Mouse (Mus musculus): ENCODE data around the gene Serpinh1.

The Serpinh1 gene

GRCm38 (mm10) chr7:99352526-99353400, at the start of gene Serpinh1:
Serpinh1 (minus strand) TSS chr7:99353239.
- DNase-seq (ENCODE audit: low spot score in 2 of 2), result peak in 1 of 2 experiments; percentile 38

- no peak for DNase-seq (ENCODE audit: low spot score in 2 of 2)
Observed at GRCm38 (mm10) chr7:99402477-99402876, 49.4 kb upstream of the Serpinh1 start.

GRCm38 (mm10) chr7:99401373-99401772, 48.3 kb upstream of the Serpinh1 start:
- DNase-seq (ENCODE audit: low spot score in 2 of 2), result no peak

DNA sequence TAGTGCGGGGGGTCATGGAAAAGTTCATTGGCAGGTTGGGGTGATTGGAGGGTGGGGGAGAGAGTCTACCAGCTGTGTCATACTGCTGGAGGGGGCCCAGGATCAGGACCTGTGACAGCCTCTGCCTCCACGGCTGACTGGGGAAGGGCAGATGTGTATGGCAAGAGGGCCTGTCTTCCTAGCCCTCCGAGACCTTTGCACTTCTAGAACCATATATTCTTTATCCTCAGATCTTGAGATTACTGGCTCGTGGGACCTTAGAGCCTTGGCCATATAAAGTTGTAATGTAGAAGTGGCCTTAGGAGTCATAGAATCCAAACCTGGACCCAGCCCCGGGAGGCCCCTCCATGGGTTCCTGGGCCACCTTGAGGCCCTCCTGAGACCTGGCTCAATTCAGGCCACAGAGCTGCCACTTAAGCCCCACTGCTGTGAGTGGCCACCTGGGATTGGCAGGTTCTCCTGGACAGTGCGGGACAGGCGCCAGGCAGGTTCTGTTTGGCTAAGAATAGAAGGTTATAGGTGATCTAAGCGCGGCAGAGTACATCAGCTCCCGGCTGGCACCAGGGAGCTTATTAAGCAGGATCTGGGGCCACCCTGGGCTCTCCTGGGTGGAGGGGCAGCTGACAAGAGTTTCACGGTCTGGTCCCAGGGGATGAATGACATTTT, 44.1 kb upstream of the Serpinh1 start:
- DNase-seq (ENCODE audit: low spot score in 2 of 2), result no peak

DNA sequence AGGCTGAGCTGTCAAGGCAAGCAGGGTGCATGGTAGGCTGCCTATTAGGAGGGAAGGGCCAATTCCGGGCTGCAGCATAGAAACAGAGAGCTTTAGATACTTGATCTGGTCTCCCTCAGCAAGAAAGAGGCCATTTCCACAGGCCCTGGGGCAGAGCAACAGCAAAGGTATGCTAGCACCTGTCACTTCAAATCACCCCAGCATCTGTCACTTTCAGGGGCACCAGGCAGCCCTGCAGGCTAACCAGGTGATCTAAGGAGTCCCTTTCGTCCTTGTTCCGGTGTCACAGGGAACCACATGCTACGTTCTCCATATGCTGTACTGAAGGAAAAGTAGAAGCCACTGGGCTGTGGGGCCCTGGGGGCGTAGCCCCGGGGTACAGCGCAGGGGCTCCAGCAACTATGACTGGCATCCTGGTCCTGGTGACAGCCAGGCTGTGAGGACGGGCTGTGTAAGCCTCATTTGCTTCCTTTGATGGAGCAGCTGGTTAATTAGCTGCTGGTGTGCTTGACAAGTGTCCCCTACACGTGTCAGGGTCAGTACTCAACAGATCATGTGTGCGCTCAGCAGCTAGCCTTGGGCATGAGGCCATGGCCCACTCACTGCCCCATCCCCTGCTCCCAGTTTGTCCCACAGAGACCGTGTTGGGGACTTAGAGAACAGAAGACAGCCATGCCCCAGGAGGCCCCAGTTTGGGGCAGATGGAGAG, 43.0 kb upstream of the Serpinh1 start:
- no peak for DNase-seq (ENCODE audit: low spot score in 2 of 2)

DNA sequence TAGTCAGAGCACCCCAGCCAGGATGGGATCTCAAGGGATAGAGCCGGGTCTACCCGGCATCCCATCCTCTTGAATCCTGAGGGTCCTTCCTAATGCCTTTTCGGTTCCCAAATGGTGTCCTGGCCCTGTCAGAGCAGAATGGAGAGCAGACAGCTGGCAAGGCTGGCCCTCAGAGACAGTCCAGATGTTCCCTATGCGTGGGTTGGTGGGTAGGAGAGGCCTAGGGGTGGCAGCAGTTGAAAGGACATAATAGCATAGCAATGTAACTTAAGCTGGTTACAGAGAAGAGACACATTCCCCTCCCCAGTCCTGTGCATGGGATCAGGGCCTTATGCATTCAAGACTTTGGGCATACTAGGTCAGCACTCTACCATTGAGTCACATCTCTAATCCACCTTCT, 42.3 kb upstream of the Serpinh1 start:
- no peak for DNase-seq (ENCODE audit: low spot score in 2 of 2)

- DNase-seq (ENCODE audit: low spot score in 2 of 2), result no peak
Observed at GRCm38 (mm10) chr7:99393711-99394325, 40.8 kb upstream of the Serpinh1 start.

GRCm38 (mm10) chr7:99392696-99393095, 39.7 kb upstream of the Serpinh1 start:
- no peak for DNase-seq (ENCODE audit: low spot score in 2 of 2)

DNA sequence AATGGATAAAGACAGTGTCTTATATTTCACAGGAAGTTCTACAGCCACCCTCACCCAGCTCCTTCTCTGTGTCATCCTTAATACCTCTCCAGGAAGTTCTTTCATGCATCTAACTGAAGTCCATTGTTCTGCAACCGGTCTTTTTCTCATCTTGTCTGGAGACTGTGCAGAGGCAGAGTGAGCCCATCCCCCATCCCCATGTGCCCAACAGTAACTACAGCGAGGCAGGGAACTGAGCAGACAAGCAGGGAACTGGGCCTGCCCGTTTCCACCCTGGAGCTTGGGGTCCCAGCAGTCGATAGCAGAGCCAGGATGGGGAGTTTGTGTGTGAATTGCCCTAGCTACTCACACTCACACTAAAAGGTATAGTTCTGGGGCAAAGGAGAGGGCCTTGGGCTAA, 37.5 kb upstream of the Serpinh1 start:
- no peak for DNase-seq (ENCODE audit: low spot score in 2 of 2)

GRCm38 (mm10) chr7:99387356-99387755, 34.3 kb upstream of the Serpinh1 start:
- no peak for DNase-seq (ENCODE audit: low spot score in 2 of 2)

DNA sequence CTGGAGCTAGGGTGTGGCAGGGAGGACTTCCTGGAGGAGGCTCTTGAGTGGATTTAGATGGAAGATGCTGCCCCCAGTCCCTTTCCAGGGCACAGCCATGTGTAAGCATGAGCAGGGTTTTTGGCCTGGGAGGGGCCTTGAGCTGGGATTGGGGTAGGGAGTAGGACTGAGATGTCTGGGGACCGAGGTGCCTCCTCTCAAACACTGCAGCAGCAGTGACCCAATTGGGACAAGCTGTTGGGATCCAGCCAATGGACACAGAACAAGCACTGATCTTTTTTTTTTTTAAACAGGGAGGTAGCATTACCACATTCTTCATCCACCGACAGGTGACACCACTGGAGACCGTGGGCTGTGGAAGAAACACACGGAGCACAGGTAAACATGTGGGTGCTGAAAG, 33.8 kb upstream of the Serpinh1 start:
- DNase-seq (ENCODE audit: low spot score in 2 of 2), result no peak

GRCm38 (mm10) chr7:99386030-99386429, 33.0 kb upstream of the Serpinh1 start:
- DNase-seq (ENCODE audit: low spot score in 2 of 2), result no peak

- no peak for DNase-seq (ENCODE audit: low spot score in 2 of 2)
Observed at GRCm38 (mm10) chr7:99384101-99384611, 31.1 kb upstream of the Serpinh1 start.

GRCm38 (mm10) chr7:99383246-99383645, 30.2 kb upstream of the Serpinh1 start:
- DNase-seq (ENCODE audit: low spot score in 2 of 2), result no peak

DNA sequence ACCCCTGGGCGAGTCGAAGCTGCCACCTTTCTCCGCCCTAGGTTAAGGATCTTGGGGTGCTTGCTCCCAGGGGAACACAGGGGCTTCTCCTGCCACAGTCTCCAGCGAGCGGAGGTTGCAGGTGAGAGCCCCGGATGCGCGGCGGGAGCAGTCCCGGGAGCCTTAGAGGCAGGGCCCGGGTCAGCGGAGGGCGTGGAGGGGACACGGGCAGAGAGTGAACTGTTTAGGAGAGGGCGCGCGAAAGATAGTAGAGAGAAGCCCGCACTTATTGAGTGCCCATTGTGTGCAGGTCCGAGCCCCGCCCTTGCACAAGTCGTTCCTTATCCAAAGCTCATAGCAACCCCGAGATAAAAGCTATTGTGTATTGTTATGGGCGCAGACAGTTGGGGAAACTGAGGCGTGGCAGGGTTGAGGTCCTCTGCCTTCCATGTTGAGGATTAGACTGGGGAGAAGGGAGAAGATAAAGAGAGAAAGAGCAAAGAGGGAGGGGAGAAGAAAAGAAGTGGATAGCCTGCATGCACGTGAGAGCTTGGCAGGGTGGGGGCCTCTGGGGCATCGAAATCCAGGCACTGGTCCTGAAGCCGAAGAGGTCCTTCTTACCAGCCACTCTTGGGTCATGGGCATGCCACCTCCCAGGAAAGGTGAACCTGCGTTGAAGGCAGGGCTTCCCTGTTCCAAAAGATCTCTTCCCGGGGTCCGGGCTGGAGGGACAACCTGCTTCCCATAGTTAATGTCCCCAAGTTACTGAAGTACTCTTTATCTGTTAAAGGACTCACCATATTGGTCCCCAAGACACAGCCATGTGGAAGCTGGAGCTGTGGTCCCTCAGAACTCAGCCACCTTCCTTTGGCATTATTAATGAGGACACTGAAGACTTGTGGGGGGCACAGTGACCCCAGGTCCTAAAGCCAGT, 29.3 kb upstream of the Serpinh1 start:
- DNase-seq (ENCODE audit: low spot score in 2 of 2), result peak in 1 of 2 experiments; percentile 69

DNA sequence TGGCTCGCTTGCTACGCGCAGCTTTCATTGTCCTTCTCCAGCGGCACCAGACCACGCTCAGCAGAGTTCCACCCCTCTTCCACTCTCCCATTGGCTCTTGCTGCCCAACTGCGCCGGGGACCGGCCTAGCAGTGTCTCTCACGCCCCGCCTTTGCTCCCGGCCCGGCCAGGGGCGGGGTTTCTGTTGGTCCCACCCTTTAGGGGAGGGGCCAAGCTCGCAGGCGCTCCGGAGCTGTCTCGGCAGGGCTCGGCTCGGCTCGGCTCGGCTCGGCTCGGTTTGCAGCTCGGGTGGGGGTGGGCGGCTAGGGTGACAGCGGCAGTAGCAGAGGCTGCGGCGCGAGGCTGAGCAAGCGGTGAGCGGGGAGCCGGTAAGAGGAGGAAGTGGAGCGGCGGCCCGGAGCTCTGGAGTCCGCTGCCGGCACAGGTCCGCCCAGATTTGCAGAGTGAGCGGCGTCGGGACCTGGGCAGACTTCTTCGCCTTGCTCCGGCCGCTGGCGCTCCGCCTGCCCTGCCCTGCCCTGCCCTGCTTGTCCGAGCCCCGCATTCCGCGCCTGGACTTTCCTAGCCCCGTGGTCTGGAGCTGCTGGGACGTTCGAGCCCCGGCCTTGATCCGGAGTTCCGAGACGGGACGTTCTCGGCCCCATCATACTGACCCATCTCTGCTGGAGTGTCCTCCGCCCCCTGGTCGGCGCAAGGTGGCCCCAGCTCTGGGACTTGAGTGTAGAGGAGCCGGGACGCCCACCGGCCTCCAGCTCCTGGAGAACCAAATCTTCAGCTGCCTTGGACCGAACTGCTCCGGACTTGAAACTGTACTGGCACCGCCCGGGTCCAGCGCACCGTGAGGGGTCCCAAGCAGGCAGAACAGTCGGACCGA, 28.4 kb upstream of the Serpinh1 start, which contains the start of gene Gdpd5:
TSS of gene Gdpd5 (plus strand) at position 201 of the 874 bp plus-strand sequence.
- DNase-seq (ENCODE audit: low spot score in 2 of 2), result peak; percentile 96 to 98

DNA sequence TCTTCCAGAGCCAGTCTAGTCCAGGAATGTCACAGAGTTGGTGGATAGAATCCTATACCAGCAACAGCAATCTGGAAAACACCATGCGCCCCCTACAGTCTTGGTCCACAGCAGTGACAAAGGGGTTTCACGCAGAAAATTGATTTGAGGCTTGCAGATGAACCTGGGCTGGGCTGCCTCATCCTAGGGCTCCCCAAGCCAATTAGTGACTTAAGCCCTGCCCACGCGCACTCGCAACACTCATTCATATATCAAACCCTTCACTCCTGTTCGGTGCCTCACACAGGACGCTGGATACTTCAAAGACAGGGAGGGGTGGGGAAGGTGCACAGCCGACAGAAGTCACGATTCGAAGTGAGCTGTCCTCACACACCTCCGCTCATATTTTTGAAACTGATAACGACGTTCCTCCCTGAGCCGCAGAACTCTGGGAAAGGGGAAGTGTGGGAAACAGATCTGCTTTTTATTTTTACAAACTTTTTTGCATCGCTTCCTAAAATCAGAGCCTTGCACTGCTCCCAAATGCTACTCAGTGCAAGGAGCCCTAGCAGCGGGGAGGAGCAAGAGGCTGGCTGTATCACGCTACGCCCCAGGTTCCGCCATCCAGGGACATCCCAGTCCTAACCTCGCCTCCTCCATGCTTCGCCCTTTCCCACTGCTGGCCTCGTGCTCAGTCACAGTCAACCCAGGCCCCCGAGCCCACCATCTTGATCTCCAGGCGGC, 27.6 kb upstream of the Serpinh1 start:
- no peak for DNase-seq (ENCODE audit: low spot score in 2 of 2)

DNA sequence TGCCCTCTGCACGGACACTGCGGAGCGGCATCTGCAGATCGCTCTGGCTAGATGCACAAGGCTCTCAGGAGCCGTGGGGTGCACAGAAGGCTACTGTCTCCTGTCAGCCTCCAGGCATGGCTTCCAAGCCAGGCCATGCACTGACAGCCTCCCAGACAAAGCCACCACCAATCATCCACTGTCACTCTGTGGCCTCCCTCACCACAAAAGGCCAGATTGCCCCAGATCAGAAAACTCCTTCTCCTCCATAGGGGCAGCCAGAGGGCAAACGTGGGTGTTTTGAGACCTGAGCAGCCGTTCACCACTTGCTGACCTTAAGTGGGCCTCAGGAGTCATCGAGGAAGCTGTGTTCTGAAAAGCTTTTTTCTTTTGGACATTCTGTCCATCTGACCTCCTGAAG, 25.8 kb upstream of the Serpinh1 start:
- DNase-seq (ENCODE audit: low spot score in 2 of 2), result no peak

- peak; percentile 72 to 92 for DNase-seq (ENCODE audit: low spot score in 2 of 2)
Observed at GRCm38 (mm10) chr7:99375455-99375854, 22.4 kb upstream of the Serpinh1 start.
